Mouse (Mus musculus) lung, adult 2 months (tissue): ENCODE measurements around the gene Heatr6.

Source experiments
- CTCF ChIP-seq: fragments of 200-500 bp; IDR thresholded peaks from 2 replicates; pipeline ENCODE4 v1.5.1; 2011; ENCODE audit warnings: mild to moderate bottlenecking, low read length, control low read depth; ENCODE audit not compliant: insufficient read depth
- POLR2A ChIP-seq: fragments of 200-500 bp; IDR thresholded peaks from 2 replicates; pipeline ENCODE4 v1.6.1; 2011; ENCODE audit warnings: low read depth, mild to moderate bottlenecking, control low read depth, low read length, borderline replicate concordance; ENCODE audit errors: extremely low read depth

- no peak for TF ChIP-seq CTCF
- TF ChIP-seq POLR2A, result no peak
Measured at GRCm38 (mm10) chr11:83768976-83769375, 15.5 kb downstream of the Heatr6 start.
